Mouse (Mus musculus) MEL (cell line): Measurements from ENCODE around the gene Kcnip1.

Source experiments
- CHD2 ChIP-seq: IDR thresholded peaks from 2 replicates; pipeline ENCODE4 v1.6.1; 2011; ENCODE audit warnings: low read length, improper control_type of control experiment
- CTCF ChIP-seq, 3 experiments: IDR thresholded peaks in 2 of 3; conservative IDR thresholded peaks in 1 of 3; 2 replicates each; pipeline ENCODE4 v1.5.1; 2011 to 2012; ENCODE audit warnings: low read length in 3 of 3, low read depth in 2 of 3, mild to moderate bottlenecking in 2 of 3, improper control_type of control experiment in 1 of 3, inconsistent platforms in 1 of 3, mixed read lengths in 1 of 3, moderate library complexity in 1 of 3; ENCODE audit not compliant: control insufficient read depth in 1 of 3, insufficient read depth in 1 of 3, poor library complexity in 1 of 3, severe bottlenecking in 1 of 3
- EP300 ChIP-seq, 2 experiments: IDR thresholded peaks; 2 replicates each; pipeline ENCODE4 v1.6.1; 2011; ENCODE audit warnings: improper control_type of control experiment in 2 of 2, low read length in 2 of 2, low read depth in 1 of 2, mild to moderate bottlenecking in 1 of 2
- MAFK ChIP-seq: IDR thresholded peaks from 2 replicates; pipeline ENCODE4 v1.6.1; 2011; ENCODE audit warnings: low read depth, mild to moderate bottlenecking, low read length, improper control_type of control experiment, borderline replicate concordance
- MAX ChIP-seq: IDR thresholded peaks from 2 replicates; pipeline ENCODE4 v1.6.1; 2011; ENCODE audit warnings: low read length, improper control_type of control experiment
- MXI1 ChIP-seq: IDR thresholded peaks from 2 replicates; pipeline ENCODE4 v1.6.1; 2011; ENCODE audit warnings: mild to moderate bottlenecking, low read depth, low read length, improper control_type of control experiment
- MYC ChIP-seq: IDR thresholded peaks from 2 replicates; pipeline ENCODE4 v1.6.1; 2011; ENCODE audit warnings: low read depth, mild to moderate bottlenecking, low read length, improper control_type of control experiment, moderate library complexity
- NELFE ChIP-seq: IDR thresholded peaks from 2 replicates; pipeline ENCODE4 v1.6.1; 2011; ENCODE audit warnings: low read depth, low read length, improper control_type of control experiment
- POLR2A ChIP-seq, 2 experiments: IDR thresholded peaks; 2 replicates each; pipeline ENCODE4 v1.6.1; 2011 to 2012; ENCODE audit warnings: low read length in 2 of 2, mild to moderate bottlenecking in 2 of 2, control low read depth in 1 of 2, improper control_type of control experiment in 1 of 2, low read depth in 1 of 2, moderate library complexity in 1 of 2; ENCODE audit not compliant: control insufficient read depth in 1 of 2, insufficient read depth in 1 of 2, poor library complexity in 1 of 2
- RCOR1 ChIP-seq: IDR thresholded peaks from 2 replicates; pipeline ENCODE4 v1.6.1; 2012; ENCODE audit warnings: low read depth, mild to moderate bottlenecking, inconsistent platforms, low read length, improper control_type of control experiment
- TCF12 ChIP-seq: IDR thresholded peaks from 2 replicates; pipeline ENCODE4 v1.6.1; 2014; ENCODE audit warnings: low read depth, mild to moderate bottlenecking, inconsistent platforms, low read length, improper control_type of control experiment, moderate library complexity
- UBTF ChIP-seq: IDR thresholded peaks from 2 replicates; pipeline ENCODE4 v1.6.1; 2012; ENCODE audit warnings: low read depth, mild to moderate bottlenecking, inconsistent platforms, low read length, improper control_type of control experiment, moderate library complexity, borderline replicate concordance; ENCODE audit not compliant: insufficient read depth
- ZKSCAN1 ChIP-seq: IDR thresholded peaks from 2 replicates; pipeline ENCODE4 v1.6.1; 2012; ENCODE audit warnings: low read depth, mild to moderate bottlenecking, inconsistent platforms, low read length, improper control_type of control experiment, moderate library complexity
- ZNF384 ChIP-seq: IDR thresholded peaks from 2 replicates; pipeline ENCODE4 v1.6.1; 2012; ENCODE audit warnings: low read depth, mild to moderate bottlenecking, inconsistent platforms, low read length, improper control_type of control experiment

DNA sequence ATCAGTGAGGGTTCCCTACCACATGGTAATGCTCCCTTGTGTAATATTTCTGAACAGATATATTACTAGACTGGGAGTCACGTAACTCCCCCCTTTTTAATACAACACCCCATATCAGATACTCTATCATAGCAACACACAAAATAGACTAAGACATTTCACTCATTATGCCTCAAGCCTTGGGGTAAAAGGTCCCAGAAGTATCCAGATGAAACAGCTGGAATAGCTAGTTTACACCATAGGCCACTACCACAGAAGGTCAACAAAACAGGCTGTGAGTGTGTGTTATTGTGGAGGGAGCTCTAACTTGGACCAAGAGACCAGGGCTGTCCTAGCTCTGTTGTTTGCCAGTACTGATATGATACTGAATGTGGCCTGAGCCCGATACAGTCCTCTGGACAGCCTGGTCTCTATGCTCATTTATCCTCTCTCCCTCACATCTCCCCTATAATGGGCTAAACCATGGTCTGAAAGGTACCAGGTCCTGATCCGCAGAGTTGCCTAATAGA lies 247.1 kb downstream of the Kcnip1 start:
- TF ChIP-seq MXI1 (no peak), ZNF384 (no peak), EP300 (IDR thresholded peaks at IDR 0.05; ENCODE audit: low read depth in 1 of 2, low read length in 2 of 2) (no peak), POLR2A (IDR thresholded peaks at IDR 0.05; ENCODE audit: control insufficient read depth in 1 of 2, insufficient read depth in 1 of 2, low read depth in 1 of 2, low read length in 2 of 2, poor library complexity in 1 of 2) (no peak), CTCF (IDR thresholded peaks at IDR 0.05 in 2 of 3, conservative IDR thresholded peaks at IDR 0.05 in 1 of 3; ENCODE audit: control insufficient read depth in 1 of 3, insufficient read depth in 1 of 3, low read depth in 2 of 3, low read length in 3 of 3, poor library complexity in 1 of 3, severe bottlenecking in 1 of 3) (no peak), TCF12 (no peak), UBTF (no peak), MAFK (no peak), ZKSCAN1 (no peak), CHD2 (no peak), RCOR1 (no peak), MYC (no peak), NELFE (no peak), MAX (no peak)
